Mouse (Mus musculus) stomach, adult 2 months (tissue): ENCODE data around the gene Pi4k2b. TPM values are rescaled to one million over a fixed set of nuclear protein-coding genes. Genes with fewer than 3 reads are reported as not detected.

Experiments
- polyA plus RNA-seq: library from polyadenylated mRNA; depleted of rRNA; stranded (reverse); fragments of >200 nt; gene quantifications from 2 replicates; pipeline ENCODE4 v1.2.3, GENCODE M21; 2012; rRNA removed

The Pi4k2b gene
- polyA plus RNA-seq = 14.6 and 31.1 TPM in 2 replicates

GRCm38 (mm10) chr5:52741391-52742111 lies at the start of gene Pi4k2b:
Gene Pi4k2b, plus strand, starts transcription at chr5:52741574.

GRCm38 (mm10) chr5:52775237-52775636 lies 33.9 kb downstream of the Pi4k2b start, which contains the start of gene Zcchc4:
Gene Zcchc4, plus strand, starts transcription at chr5:52775409.

Other genes starting within 250 kb of the Pi4k2b start
- gene Lgi2, start 175.1 kb upstream of the Pi4k2b start, polyA plus RNA-seq = 0.53 and 0.82 TPM in 2 replicates
- gene Sepsecs, start 71.9 kb upstream of the Pi4k2b start, polyA plus RNA-seq = 0.74 and 1.4 TPM in 2 replicates
- 0.94 and 1.1 TPM in 2 replicates for gene Zcchc4, start 33.8 kb downstream of the Pi4k2b start, polyA plus RNA-seq
- 2.0 and 3.2 TPM in 2 replicates for gene Anapc4, start 92.4 kb downstream of the Pi4k2b start, polyA plus RNA-seq